Mouse (Mus musculus) heart, adult 9 months (tissue): ENCODE measurements around the gene Gm8237.
"Not testable (repeated sequence)": the region's sequence is repeated elsewhere in the genome, so short reads cannot be mapped to it uniquely, and the experiment has no call there.

Source experiments
- DNase-seq, 2 experiments: peaks; one replicate each; pipeline ENCODE4 v3.0.0; 2022; ENCODE audit warnings: low spot score in 2 of 2

Gm8237 gene

DNA sequence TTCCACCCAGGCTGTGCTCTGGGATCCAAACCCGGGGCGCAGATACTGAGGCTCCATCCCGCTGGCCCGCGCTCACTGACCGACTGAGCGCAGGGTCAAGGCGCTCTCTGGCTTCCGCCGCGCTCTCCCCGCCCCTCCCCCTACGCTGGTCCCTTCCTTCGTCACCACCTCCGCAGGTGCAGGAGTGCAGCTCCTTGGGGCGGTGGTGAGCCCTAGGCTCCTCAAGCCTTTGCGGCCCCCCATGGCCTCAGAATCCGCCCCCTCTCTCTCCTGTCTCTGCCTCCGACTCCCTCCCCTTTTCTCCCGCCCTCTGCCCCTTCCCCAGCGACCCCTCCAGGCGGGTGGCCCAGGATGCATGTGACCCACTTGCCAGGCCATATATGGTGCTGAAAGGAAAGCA is at the start of gene Gm8237:
Gene Gm8237 (minus strand): TSS at position 142 of the 400 bp plus-strand sequence.
- DNase-seq: not testable (repeated sequence)

DNA sequence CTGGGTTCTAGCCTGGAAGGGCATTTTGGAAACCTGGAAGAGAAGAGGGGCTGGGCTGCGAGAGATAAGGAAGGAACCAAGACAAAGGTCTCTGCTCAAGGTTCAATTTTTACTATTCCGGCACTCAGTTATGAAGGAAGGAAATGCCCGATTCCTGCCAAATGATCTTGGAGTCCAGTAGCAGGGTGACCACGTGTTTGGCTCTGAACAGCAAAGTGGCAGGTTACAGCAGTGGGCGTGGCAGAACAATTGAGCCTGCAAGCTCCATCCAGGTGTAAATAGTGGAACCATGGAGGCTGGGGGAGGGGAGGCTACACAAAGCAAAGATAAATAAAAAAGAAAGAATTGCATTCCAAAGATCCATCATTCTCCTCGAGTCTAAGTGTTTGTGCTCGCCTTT is 43.1 kb upstream of the Gm8237 start:
- DNase-seq: not testable (repeated sequence)

DNA sequence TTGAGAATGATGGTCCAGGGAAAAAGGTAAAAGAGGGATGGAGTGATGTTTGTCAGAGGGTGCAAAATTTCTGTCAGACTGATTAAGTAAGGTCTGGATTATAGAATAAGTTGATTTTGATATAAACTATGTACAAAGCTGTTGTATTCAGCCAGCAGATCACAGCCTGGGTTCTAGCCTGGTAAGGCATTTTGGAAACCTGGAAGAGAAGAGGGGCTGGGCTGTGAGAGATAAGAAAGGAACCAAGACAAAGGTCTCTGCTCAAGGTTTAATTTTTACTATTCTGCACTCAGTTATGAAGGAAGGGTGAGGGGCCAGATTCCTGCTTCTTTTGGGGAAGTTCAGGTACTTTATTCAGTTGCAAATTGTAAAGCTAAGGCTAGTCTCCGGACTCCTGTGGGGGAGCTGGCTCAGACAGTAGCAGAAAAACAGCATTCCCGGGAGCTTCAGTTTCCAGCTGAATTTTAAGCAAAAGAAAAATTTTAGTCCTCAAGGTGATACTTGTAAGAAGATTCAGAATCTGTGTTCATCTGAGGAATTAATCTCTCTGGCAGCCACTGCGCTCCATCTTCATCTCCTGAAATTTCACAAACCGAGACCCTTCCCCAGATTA is 38.3 kb upstream of the Gm8237 start:
- peak in 1 of 2 experiments; percentile 1 for DNase-seq

DNA sequence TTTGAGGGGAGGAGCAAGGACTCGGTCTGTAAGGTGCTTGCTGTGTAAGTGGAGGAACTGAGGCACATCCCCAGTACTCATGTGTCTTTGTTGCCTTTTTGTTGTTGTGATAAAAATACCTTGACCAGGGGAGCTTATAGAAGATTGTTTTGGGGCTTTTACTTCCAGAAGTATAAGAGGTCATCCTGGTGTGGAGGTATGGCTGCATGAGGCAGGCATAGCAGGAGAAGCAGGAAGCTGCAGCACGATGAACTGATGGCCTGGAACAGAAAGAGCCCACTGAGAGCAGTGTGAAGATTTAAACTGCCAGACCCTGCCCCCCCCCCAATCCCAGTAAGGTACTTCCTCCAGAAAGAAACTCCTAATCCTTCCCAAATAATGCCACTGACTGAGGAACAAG is 33.5 kb upstream of the Gm8237 start:
- peak in 1 of 2 experiments; percentile 4 for DNase-seq

DNA sequence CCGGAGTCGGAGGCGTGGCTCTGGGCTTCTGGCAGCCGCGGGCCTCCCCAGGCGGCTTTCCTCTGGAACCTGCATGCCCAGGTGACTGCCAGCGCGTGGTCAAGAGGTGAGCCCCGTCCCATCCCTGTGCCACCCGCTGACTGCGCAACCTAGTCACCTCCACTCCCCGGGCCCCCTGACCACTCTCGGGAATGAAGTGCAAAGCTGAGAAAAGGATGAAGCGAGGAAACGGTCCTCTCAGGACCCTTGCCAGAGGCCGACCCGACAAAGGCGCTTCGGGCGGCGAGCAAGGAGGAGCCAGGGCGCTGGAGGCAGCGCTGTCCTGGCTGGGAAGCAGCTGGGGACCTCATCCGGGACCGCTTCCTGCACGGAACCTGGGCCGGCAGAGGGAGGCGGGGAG is 391 bp downstream of the Gm8237 start:
- DNase-seq: not testable (repeated sequence)

DNA sequence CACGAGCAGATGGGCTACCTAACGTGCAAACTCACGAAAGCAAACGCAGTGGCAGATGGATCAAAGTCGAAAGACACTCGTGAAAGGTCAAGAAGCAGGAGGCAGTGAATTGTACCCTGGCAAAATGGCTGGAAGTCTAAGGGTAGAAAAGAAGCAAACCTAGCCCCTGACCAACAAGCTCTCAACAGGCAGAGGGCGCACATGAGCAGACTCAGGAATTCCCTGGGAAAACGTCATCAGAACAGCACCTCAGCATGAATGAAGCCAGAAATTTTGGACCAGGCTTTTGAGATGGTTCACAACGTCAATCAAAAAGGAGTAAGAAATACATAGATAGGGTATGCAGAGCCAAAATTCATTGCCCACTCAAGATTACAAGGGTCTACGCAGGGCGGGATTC is 1.0 kb downstream of the Gm8237 start:
- DNase-seq: not testable (repeated sequence)

DNA sequence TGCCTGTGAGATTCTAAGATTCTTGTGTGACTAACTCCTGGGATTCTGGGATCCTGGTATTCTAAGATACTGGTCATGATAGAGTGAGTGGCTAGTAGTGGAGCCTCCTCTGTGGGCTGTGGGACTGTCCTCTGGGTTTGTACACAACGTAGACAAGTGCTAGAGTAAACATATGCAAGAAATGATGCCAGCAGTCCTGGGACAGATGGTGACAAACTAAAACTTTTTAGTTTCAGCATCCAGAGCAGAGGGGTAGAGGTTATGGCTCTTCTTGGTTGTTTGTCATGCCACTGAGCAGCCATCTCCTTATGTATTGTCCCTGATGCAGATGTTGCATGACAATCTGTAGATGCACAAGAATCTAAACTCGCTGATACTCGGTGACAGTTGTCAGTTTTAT is 24.3 kb downstream of the Gm8237 start:
- not testable (repeated sequence) for DNase-seq

DNA sequence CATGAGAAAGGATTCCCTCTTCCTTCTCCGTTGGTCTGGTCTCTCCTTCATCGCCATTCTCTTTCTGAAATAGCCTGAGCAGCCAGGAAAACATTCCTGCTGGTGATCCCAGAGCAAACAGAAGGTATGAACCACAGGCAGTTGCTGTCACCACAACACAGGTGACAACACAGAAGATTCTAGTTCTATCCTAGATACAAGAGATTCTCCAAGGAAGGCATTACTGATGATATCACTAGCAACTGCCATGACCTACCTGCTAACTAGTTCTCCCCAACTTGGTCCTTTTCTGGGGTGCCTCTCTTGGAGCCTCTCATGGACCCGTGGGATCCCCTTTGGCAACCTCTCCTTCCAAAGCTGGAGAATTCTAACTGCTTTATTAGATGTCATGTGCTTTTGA is 50.0 kb downstream of the Gm8237 start, which contains the start of gene Gm3424:
Gene Gm3424 (minus strand): TSS at position 101 of the 400 bp plus-strand sequence.
- DNase-seq: not testable (repeated sequence)

DNA sequence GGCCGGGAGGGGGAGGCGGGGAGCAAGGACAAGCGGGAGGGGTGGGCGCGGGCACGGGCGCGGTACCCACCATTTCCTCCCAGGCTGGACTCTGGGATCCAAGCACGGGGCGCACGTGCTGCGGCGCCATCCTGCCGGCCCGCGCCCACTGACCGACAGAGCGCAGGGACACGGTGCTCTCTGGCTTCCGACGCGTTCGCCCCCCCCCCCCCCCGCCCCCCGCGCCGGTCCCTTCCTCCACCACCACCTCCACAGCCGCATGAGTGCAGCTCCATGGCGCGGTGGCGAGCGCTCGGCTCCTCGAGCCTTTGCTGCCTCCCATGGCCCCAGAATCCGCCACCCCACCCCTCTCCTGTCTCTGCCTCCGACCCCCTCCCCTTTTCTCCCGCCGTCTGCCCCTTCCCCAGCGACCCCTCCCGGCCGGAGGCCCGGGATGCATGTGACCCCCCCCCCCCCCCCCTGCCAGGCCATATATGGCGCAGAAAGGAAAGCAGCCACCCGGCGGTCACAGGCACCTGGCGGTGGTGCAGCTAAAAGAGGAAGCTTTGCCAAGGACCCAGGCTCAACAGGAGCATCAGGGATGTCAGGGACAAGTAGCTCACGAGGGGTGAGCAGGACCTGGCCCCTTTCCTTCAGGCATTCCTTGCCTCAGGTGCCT is 67.4 kb downstream of the Gm8237 start:
- DNase-seq: not testable (repeated sequence)
